Mouse (Mus musculus) 3T3-L1 (cell line): Measurements from ENCODE around the gene Epha8.

Source experiments
- DNase-seq: peaks from one replicate; pipeline ENCODE4 v3.0.0-alpha.2; 2015; ENCODE audit warnings: low read depth, low spot score

The Epha8 gene

GRCm38 (mm10) chr4:136956751-136957446 lies at the start of gene Epha8:
TSS of gene Epha8 (minus strand) at chr4:136956816.
- DNase-seq, result no peak

- no peak for DNase-seq
Measured at GRCm38 (mm10) chr4:137001825-137002224, 45.2 kb upstream of the Epha8 start.

GRCm38 (mm10) chr4:137001020-137001419 lies 44.4 kb upstream of the Epha8 start:
- DNase-seq, result no peak

GRCm38 (mm10) chr4:136998371-136998770 lies 41.8 kb upstream of the Epha8 start:
- no peak for DNase-seq

- peak; percentile 31 for DNase-seq
Measured at GRCm38 (mm10) chr4:136997723-136998345, 41.2 kb upstream of the Epha8 start.

GRCm38 (mm10) chr4:136996933-136997332 lies 40.3 kb upstream of the Epha8 start:
- no peak for DNase-seq

- DNase-seq, result no peak
Measured at GRCm38 (mm10) chr4:136995361-136995760, 38.7 kb upstream of the Epha8 start.

- DNase-seq, result no peak
Measured at GRCm38 (mm10) chr4:136981993-136982695, 25.5 kb upstream of the Epha8 start.

GRCm38 (mm10) chr4:136981347-136981746 lies 24.7 kb upstream of the Epha8 start:
- DNase-seq, result no peak

- DNase-seq, result no peak
Measured at GRCm38 (mm10) chr4:136980921-136981320, 24.3 kb upstream of the Epha8 start.

- DNase-seq, result no peak
Measured at GRCm38 (mm10) chr4:136977244-136977643, 20.6 kb upstream of the Epha8 start.

GRCm38 (mm10) chr4:136970939-136971338 lies 14.3 kb upstream of the Epha8 start:
- DNase-seq, result peak; percentile 62

- no peak for DNase-seq
Measured at GRCm38 (mm10) chr4:136969503-136970276, 13.1 kb upstream of the Epha8 start.

GRCm38 (mm10) chr4:136969096-136969495 lies 12.5 kb upstream of the Epha8 start:
- DNase-seq, result no peak

GRCm38 (mm10) chr4:136967511-136967910 lies 10.9 kb upstream of the Epha8 start:
- DNase-seq, result no peak

GRCm38 (mm10) chr4:136966493-136967390 lies 10.1 kb upstream of the Epha8 start:
- no peak for DNase-seq

- DNase-seq, result no peak
Measured at GRCm38 (mm10) chr4:136964990-136965421, 8.4 kb upstream of the Epha8 start.

- DNase-seq, result no peak
Measured at GRCm38 (mm10) chr4:136962447-136962846, 5.8 kb upstream of the Epha8 start.

GRCm38 (mm10) chr4:136961642-136962285 lies 5.1 kb upstream of the Epha8 start:
- no peak for DNase-seq

GRCm38 (mm10) chr4:136960581-136960980 lies 4.0 kb upstream of the Epha8 start:
- DNase-seq, result no peak
